Mouse (Mus musculus) CD4-positive, CD25-positive, alpha-beta regulatory T cell, adult 2 months (primary cell): Measurements from ENCODE around the gene Zfpl1.
"Not testable (repeated sequence)": the region's sequence is repeated elsewhere in the genome, so short reads cannot be mapped to it uniquely, and the experiment has no call there.

Experiments
- DNase-seq: peaks from one replicate; pipeline ENCODE4 v3.0.0-alpha.2; 2012; ENCODE audit warnings: low read depth, low spot score

The Zfpl1 gene

DNA sequence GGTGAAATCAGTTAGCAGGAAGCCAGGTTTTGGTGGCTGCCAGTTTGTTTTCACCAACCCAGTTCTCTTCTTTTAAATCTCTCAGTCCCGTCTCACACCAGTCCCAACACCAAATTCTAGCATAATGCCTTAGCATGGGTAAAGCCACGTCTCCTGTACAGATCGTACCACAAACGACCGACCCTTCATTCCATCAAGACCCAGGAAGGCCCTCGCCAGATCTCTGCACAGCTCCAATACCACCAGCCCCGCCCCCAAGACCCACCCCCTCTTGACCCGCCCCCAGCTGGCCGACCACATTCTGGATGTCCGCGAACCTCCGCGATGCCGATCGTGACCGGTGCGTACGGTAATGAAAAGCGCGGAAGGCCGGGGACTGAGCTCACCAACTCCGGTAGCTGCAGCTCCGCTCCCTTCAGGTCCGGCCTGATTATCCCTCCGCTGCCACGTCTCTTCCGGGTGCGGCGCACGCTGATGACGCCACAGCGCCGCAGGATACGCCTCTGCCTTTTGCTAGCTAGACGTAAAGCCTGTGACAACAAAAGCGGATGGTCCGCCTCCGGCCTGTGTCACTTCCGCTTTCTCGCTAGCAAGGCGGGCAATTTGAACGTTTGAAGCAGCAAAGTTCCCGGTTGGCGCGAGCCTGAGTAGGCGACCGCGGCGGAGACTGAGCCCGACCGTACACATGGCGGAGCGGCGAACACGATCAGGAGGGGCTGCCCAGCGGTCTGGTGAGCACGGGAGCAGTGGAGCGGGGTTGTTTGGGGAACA is at the start of gene Zfpl1, which contains the start of gene Cdca5:
Zfpl1 (minus strand) TSS at position 479 of the 771 bp plus-strand sequence.
Cdca5 (plus strand) TSS at position 506 of the 771 bp plus-strand sequence.
- DNase-seq: peak; percentile 99

DNA sequence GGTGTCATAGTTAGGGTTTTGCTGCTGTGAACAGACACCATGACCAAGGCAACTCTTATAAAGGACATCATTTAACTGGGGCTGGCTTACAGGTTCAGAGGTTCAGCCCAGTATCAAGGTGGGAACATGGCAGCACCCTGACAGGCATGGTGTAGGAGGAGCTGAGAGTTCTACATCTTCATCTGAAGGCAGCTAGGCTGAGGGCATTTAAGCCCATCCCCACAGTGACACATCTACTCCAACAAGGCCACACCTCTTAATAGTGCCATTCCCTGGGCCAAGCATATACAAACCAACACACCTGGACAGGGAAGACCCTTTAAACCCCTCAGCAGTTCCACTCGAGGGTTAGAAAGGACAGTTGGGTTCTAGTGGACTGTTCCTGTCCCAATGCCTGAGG is 48.4 kb upstream of the Zfpl1 start:
- DNase-seq: not testable (repeated sequence)

DNA sequence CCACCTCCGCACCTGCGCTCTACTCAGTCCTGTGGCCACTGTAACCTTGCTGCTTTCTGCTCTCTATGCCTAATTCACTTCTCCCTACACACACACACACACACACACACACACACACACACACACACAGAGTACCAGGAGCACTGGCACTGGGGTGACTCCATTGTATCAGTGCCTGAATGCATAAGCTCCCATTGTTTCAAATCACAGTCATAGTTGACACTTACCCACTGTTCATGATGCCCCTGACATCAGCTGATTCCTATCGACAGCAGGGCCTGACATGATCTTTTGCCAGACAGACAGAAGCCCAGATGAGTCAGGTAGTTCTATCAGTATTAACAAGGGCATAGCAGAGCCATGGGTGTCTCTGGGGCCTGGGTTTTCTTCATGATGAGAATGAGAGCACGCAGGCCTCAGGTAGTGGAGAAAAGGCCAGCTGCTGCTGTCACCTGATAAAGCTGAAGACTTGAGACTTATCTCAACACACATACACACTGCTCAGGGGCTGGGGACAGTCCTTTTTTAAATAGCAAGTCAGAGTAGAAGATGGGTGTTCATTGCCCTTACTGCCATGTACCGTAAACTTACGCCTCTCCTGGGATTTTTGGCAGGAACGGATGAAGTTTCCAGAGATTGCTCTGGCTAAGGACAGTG is 47.5 kb upstream of the Zfpl1 start:
- DNase-seq: no peak

DNA sequence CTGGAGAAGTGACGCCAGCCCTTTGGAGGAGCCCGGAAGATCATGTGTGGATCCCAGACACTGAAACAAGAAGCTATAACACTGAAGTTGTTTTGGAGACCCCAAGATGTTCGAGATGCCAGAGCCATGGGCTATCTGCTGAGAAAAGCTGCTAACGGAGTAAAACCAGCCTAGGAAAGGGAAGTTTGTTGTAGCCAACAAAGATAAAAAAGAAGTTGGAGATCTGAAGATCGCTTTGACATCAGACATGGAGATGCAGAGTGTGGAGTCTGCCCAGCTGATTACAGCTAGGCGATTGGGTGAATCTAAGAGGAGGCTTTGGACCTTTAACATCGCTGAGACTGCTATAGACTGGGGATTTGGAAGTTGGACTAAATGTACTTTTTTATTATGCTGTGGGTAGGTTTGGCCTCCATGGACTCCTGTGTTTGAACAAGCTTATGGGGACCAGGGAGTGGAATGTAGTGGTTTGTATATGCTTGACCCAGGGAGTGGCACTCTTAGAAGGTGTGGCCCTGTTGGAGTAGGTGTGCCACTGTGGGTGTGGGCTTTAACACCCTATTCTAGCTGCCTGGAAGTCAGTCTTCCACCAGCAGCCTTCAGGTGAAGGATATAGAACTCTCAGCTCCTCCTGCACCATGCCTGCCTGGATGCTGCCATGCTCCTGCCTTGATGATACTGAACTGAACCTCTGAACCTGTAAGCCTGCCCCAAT is 45.8 kb upstream of the Zfpl1 start:
- DNase-seq: not testable (repeated sequence)

DNA sequence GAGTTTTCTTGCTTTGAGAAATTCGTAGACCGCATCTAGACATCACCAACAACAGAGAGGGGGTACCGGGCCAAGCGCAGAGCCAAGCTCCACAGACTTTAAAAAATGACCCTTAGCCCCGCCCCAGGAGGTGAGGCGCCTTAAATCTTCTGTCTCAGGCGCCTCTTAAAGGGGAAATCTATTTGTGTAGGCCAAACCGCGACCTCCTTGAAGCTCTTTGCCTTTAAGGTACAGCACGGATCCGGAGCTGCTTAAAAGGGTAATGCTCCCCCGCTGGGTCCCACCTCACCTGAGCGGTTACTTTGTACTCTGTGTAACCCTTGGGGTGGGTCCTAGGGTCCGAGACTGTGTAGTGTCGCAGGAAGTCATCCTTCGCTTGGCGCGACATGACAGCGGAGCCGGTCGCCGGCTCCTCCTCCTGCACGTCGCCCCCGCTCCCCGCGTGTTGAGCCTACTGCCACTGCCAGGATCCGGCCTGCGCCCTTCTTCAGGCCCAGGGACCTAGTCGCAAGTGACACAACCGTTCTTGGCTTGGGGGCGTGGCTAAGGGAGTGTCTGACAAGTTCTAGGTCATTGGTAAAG is 43.1 kb upstream of the Zfpl1 start, which contains the start of gene Snx15:
Snx15 (minus strand) TSS at position 545 of the 582 bp plus-strand sequence.
- DNase-seq: peak; percentile 98

DNA sequence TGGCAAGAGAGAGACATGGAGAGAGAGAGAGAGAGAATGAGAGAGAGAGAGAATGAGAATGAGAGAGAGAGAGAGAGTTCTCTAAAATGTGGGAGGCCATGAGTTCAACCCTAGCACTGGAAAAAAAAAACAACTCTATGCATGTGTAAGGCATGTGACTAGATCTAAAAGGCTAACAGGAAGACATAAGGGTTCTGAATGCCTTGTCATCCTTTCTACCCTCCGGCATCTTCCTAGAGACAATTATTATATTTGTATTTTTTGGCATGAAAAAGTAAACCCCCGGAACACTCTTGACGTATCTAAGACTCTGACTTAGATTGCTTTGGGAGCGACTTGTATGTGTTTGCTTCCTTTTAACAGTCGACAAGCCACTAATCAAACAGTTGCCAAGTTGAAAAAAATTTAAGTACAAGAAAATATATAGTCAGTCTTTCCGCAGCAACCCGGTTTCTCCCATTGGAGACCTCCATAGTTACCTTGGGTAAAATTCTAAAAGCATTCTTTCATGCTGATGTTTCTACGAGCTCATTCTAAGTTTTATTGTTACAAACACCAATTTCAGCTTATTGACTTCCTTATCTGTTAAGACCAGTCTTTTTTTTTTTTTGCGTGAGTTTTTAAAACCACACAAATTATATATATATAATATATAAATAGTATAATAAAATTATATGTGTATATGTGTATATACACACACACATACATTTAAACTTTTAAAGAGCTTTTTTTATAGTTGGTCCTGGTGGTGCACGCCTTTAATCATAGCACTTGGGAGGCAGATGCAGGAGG is 42.2 kb upstream of the Zfpl1 start:
- no peak for DNase-seq

DNA sequence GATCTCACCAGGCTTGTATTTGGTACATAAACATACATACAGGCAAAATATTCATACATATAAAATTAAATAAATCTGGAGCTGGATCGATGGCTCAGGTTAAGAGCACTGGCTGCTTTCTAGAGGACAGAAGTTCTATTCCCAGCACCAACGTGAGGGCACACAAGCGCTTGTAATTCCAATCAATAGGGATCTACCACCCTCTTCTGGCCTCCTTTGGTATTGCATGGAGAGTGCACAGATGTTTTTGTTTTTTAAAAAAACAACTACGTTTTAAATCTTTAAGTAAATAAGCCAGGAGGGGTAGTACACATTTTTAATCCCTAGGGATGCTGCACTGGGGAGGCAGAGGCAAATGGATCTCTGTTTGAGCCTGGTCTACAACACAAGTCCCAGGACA is 41.5 kb upstream of the Zfpl1 start:
- DNase-seq: peak; percentile 83

DNA sequence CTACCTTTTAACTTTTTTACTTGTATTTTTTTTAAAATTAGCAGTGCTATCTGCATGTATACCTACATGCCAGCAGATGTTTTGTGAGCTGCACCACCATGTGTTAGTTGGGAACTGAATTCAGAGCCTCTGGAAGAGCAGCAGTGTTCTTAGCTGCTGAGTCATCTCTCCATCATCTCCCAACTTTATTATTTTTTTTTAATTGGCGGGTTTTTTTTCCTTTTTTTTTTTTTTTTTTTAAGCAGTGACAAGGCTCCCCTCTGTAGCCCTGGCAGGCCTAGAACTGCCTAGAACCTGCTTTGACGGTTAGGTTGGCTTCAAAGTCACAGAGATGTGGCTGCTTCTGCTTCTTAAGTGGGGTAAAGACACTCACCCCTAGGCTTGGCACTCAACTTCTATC is 40.1 kb upstream of the Zfpl1 start:
- no peak for DNase-seq

DNA sequence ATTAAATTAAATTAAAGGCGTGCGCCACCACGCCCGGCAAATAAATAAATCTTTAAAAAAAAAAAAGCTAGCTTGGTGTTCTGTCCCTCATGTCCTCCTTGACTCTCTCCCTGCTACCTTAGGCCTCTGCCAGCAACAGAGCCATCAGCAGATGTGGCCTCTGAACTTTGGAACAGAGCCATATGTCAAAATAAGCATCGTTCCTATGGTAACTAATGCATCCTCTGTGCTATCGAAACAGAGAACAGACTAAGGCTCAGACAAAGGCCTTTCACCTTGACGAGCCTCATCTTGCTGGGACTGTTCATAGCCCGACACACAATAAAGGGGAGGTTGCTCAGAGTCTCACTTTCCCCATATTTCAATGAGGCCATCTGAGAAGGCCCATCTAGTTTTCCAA is 38.6 kb upstream of the Zfpl1 start:
- DNase-seq: no peak

DNA sequence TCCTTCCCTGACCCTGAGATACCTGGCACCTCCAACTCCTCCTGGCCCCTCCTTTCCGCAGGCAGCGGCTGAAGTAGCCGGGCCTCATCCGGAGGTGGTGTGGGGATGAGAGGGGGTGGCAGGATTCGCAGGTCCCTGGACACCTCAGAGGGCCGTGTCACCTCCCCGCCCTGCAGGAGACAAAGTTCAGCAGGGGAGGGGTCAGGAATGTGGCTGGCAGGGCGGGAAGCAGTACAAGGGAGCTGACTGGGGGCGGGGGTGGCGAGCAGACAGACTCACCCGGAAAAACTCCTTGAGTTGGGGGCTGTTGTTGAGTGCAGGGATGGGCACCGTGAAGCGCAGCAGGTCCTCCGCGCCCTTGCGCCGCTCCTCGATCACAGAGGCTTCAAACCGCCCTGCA is 37.0 kb upstream of the Zfpl1 start:
- DNase-seq: no peak

DNA sequence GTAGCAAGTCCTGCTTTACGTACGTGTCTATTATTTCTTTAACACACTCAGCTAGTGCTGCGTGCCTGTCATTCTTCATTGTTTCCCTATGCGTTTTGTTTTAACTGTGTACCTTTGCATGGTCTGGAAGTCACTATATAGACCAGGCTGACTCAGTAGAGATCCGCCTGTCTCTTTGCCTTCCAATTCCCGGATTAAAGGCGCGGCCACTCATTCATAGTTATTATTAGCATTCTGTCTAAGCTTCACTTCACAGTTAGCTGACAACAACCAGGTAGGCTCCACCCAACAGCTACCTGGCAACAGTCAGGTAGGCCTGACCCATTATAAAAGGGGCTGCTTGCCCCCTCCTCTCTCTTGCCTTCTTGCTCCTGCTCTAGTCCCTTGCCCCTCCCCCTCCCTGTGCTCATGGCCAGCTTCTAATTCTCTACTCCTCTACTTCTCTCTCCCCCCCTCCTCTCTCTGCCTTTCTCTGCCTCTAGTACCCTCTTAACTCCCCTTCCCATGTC is 34.0 kb upstream of the Zfpl1 start:
- no peak for DNase-seq

DNA sequence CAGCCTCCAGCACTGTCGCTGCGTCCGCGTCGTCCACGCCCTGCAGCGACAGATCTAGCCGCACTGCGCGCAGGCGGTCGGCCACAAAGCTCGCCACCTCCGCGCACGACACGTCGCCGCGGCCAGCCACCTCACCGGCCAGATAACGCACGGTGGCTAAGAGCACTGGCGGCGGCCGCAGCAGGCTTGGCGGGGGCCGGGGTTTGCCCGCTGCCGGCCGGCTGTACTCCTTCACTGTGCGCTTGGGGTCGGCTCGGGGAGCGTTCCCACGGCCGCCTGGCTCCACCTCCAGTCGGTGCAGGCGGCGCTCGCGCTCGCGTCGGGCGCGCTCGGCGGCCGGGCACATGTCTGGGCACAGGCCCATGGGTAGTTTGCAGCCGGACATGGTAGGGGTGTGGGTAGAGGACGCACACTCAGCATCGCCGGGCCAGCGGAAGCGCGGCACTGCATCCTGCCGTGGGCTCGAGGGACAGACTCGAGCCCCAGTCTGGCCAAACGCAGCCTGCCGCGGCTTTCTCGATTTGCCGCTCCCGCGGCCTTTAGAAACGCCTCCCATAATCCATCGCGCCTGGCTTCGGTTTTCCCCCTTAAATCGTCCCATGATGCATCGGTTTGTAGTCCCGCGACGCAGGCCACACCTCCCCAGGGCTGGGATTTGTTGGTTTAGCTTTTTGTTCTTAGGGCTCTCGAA is 33.4 kb upstream of the Zfpl1 start, which contains the start of gene Sac3d1:
Sac3d1 (minus strand) TSS at position 665 of the 691 bp plus-strand sequence.
- DNase-seq: peak; percentile 93

DNA sequence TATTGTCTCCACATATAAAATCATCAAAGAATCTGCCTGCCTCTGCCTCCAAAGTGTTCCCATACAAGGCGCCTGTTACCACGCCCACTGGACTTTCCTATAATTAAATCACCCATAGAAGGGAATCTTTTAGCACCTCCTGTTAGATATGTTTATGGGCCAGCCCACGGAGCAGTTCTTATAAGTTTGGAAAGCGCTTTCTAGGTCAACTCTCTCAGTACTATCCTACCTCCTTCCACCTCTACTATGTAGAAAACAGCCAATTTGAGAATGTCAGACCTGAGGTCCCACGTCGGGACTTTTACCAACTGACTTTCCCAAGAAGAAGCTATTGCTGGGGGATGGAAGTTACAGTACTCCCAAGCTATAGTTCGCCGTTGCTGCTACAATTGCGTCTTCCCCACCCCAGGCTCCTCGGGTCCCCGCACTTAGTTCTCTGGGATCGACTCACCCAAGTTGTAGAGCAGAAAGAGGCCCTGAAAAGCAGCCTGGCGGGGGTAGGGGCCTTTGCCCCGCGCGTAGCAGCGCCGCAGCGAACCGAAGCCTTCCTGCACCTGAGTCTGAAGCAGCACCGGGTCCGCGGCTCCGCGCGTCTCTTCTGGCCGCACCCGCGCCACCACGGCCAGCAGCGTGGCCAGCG is 32.7 kb upstream of the Zfpl1 start:
- DNase-seq: no peak

DNA sequence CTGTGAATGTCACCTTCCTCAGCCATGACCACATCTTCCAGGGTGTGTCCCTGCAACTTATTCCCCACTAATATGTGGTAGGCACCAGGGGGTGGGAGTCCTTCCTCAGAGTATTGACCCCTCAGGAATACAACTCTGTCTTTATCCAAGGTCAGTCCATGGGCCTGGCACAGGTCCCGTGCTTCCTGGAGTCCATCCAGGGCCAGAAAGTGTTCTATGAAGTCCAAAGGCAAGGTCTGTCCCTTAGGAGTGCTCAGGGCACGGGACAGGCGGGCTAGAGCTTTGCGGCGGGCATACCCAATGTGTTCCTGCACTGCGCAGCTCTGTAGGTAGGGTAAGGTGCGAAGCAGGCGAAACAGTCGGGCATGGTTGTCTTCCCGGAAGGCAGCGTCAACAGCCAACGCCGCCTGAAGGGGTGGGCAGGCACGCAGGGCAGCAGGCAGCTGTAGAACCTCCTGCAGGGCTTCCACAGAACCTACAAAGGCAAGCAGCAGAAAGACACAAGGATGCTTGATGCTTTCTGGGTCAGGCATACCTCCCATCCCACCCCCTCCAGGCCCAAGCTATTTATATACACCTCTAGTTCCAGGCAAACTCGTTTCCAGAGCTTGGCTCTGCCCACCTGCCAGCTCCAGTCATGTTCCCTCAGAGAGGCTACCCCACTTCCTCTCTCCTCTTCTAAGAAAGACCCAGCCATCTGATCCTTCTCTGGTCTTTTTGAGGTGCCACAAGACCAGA is 31.5 kb upstream of the Zfpl1 start:
- no peak for DNase-seq

DNA sequence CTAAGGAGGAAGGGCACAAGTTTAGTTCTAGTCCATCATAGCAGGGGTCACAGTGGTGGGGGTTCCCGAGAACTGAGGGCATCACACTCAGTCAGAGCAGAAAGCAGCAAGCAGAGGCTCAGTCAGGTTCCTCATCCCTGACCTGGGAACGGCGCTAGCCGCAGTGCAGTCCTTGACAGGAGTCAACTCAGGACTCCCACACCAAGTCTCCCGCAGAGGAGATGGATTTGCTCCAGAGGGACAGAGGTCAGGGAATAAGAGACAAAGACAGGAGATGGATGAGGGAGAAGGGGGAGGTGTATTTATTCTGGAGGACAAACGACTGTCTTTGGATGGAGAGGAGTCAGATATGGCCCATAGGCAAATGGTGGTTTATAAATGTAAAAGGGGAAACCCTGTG is 28.4 kb upstream of the Zfpl1 start:
- no peak for DNase-seq

DNA sequence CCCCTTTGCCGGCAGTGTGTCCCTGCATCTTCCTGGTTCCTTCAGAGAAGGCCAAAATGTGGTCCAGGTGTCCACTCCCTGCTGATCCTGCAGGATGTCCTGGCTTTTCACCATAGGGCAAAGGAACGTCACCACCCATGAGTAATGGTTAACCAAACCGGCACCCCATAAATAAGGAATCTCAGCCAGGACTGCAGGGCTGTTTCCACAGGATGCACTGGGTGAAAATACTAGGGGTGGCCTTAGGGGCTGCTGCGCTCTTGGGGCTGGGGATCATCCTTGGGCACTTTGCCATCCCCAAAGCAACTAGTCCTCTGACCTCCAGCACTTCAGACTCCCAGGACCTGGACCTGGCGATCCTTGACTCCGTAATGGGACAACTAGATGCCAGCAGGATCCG is 20.8 kb upstream of the Zfpl1 start, which contains the start of gene Naaladl1:
Naaladl1 (plus strand) TSS at position 197 of the 400 bp plus-strand sequence.
- DNase-seq: no peak

DNA sequence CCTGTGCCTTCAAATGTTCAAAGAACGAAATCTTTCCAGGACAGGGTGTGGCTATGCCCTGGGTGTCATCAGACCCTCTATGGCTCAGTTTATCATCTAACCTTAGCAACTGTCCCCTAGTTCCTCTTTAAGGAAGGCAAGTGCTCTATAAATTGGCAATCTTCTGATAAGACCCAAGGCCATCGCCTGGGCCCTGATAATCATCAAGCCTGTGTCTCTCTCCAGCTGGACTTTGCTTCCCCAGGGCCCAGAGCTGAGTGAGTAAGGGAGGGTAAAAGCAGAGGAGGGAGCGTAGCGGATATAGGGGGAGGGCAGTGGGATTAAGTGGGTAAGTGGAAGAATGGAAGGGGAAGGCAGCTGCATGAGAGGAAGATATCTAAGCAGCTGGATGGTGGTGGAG is 19.7 kb upstream of the Zfpl1 start:
- no peak for DNase-seq

DNA sequence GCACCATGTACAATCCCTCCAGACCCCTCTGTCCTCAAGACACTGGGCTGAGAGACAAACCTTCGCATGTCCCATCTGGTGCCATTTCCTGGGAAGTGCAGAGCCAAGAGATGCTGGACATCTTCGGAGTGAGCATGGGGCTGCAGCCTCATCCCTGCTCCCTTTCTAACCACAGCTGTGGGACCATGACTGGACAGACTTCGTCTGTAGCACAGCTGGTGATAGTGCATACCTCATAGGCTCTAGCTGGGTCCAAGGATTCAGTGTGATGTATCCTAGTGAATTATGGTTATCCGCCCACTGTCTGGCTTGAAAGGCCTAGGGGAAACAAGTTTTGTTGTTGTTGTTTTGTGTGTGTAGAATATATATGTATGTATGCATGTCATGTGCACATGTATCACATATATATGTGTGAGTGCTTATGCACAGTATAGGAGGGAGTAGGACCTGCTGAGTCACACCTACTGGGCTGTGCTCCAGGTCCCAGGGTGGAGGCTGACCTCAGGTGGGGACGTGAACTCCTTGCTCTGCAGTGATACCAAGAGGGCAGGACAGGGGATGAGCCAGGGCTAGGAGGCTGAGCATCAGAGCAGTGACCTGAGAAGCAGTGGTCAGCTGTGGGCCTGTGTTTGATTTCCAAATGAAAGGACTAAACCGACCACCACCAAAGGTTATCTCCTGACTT is 17.6 kb upstream of the Zfpl1 start:
- no peak for DNase-seq
